Mouse (Mus musculus): Measurements from ENCODE around the gene Notch1. TPM values are rescaled to one million over a fixed set of nuclear protein-coding genes. Genes with fewer than 3 reads are reported as not detected.
A peak's percentile ranks its signal among the peaks of the same experiment; 100 is the strongest.

Gene Notch1
- polyA plus RNA-seq, 1 experiment: 159 TPM

- Histone ChIP-seq H3K27me3 (ENCODE audit: control insufficient read depth, insufficient read depth, low read length) (no peaks in the 10 kb centered on the region), H3K4me3 (ENCODE audit: control insufficient read depth, insufficient read depth, low read length) (no peak overlapping the region), H3K36me3 (ENCODE audit: control insufficient read depth, insufficient read depth, low read length) (peaks cover 98% of the 10 kb centered on the region), H3K27ac (ENCODE audit: control insufficient read depth, insufficient read depth, low read length) (no peak overlapping the region), H3K4me1 (replicated peaks; ENCODE audit: control insufficient read depth, insufficient read depth, low read length) (no peaks in the 10 kb centered on the region)
- TF ChIP-seq POLR2A (IDR thresholded peaks at IDR 0.05; ENCODE audit: control insufficient read depth, extremely low read depth, insufficient read depth, low read length, poor library complexity): no peak
- TF ChIP-seq CTCF (IDR thresholded peaks at IDR 0.05; ENCODE audit: borderline replicate concordance, control insufficient read depth, extremely low read depth, insufficient read depth, low read length, poor library complexity): no peak
- WGBS: 82% methylated on average over 9 of the region's 9 CpGs
- no peak for DNase-seq
Measured at GRCm38 (mm10) chr2:26474789-26475504, 41.5 kb downstream of the Notch1 start.

GRCm38 (mm10) chr2:26472312-26473090 lies 44.0 kb downstream of the Notch1 start:
- Histone ChIP-seq H3K36me3 (ENCODE audit: control insufficient read depth, insufficient read depth, low read length) (peaks cover 92% of the 10 kb centered on the region), H3K4me3 (ENCODE audit: control insufficient read depth, insufficient read depth, low read length) (no peak overlapping the region), H3K27ac (ENCODE audit: control insufficient read depth, insufficient read depth, low read length) (no peak overlapping the region), H3K27me3 (ENCODE audit: control insufficient read depth, insufficient read depth, low read length) (no peaks in the 10 kb centered on the region), H3K4me1 (replicated peaks; ENCODE audit: control insufficient read depth, insufficient read depth, low read length) (peaks cover 22% of the 10 kb centered on the region)
- DNase-seq: no peak
- no peak for TF ChIP-seq POLR2A (IDR thresholded peaks at IDR 0.05; ENCODE audit: control insufficient read depth, extremely low read depth, insufficient read depth, low read length, poor library complexity)
- TF ChIP-seq CTCF (IDR thresholded peaks at IDR 0.05; ENCODE audit: borderline replicate concordance, control insufficient read depth, extremely low read depth, insufficient read depth, low read length, poor library complexity): no peak
- WGBS: 85% methylated on average over 11 of the region's 11 CpGs

- H3K36me3 ChIP-seq (ENCODE audit: control insufficient read depth, insufficient read depth, low read length): peaks cover 92% of the 10 kb centered on the region
- peaks cover 22% of the 10 kb centered on the region for H3K4me1 ChIP-seq (replicated peaks; ENCODE audit: control insufficient read depth, insufficient read depth, low read length)
- no peak overlapping the region for H3K4me3 ChIP-seq (ENCODE audit: control insufficient read depth, insufficient read depth, low read length)
- DNase-seq: no peak
- no peak overlapping the region for H3K27ac ChIP-seq (ENCODE audit: control insufficient read depth, insufficient read depth, low read length)
- 94% methylated on average over 6 of the region's 6 CpGs for WGBS
- H3K27me3 ChIP-seq (ENCODE audit: control insufficient read depth, insufficient read depth, low read length): no peaks in the 10 kb centered on the region
- TF ChIP-seq CTCF (IDR thresholded peaks at IDR 0.05; ENCODE audit: borderline replicate concordance, control insufficient read depth, extremely low read depth, insufficient read depth, low read length, poor library complexity) (no peak), POLR2A (IDR thresholded peaks at IDR 0.05; ENCODE audit: control insufficient read depth, extremely low read depth, insufficient read depth, low read length, poor library complexity) (no peak)
Measured at GRCm38 (mm10) chr2:26471652-26472285, 44.7 kb downstream of the Notch1 start.

GRCm38 (mm10) chr2:26470967-26471366 lies 45.5 kb downstream of the Notch1 start:
- no peak overlapping the region for H3K27ac ChIP-seq (ENCODE audit: control insufficient read depth, insufficient read depth, low read length)
- H3K36me3 ChIP-seq (ENCODE audit: control insufficient read depth, insufficient read depth, low read length): peaks cover 92% of the 10 kb centered on the region
- H3K4me3 ChIP-seq (ENCODE audit: control insufficient read depth, insufficient read depth, low read length): no peak overlapping the region
- H3K27me3 ChIP-seq (ENCODE audit: control insufficient read depth, insufficient read depth, low read length): no peaks in the 10 kb centered on the region
- H3K4me1 ChIP-seq (replicated peaks; ENCODE audit: control insufficient read depth, insufficient read depth, low read length): peaks cover 22% of the 10 kb centered on the region
- DNase-seq: no peak
- TF ChIP-seq POLR2A (IDR thresholded peaks at IDR 0.05; ENCODE audit: control insufficient read depth, extremely low read depth, insufficient read depth, low read length, poor library complexity): no peak
- no peak for TF ChIP-seq CTCF (IDR thresholded peaks at IDR 0.05; ENCODE audit: borderline replicate concordance, control insufficient read depth, extremely low read depth, insufficient read depth, low read length, poor library complexity)
- WGBS: 97% methylated on average over 17 of the region's 17 CpGs

- TF ChIP-seq POLR2A (IDR thresholded peaks at IDR 0.05; ENCODE audit: control insufficient read depth, extremely low read depth, insufficient read depth, low read length, poor library complexity) (no peak), CTCF (IDR thresholded peaks at IDR 0.05; ENCODE audit: borderline replicate concordance, control insufficient read depth, extremely low read depth, insufficient read depth, low read length, poor library complexity) (peak; percentile 43; the same call in 1 of the 2 replicates)
- peaks cover 92% of the 10 kb centered on the region for H3K36me3 ChIP-seq (ENCODE audit: control insufficient read depth, insufficient read depth, low read length)
- H3K27me3 ChIP-seq (ENCODE audit: control insufficient read depth, insufficient read depth, low read length): no peaks in the 10 kb centered on the region
- peaks cover 22% of the 10 kb centered on the region for H3K4me1 ChIP-seq (replicated peaks; ENCODE audit: control insufficient read depth, insufficient read depth, low read length)
- H3K27ac ChIP-seq (ENCODE audit: control insufficient read depth, insufficient read depth, low read length): peak overlapping the region; percentile 57; the same call in 1 of the 2 replicates
- 13% methylated on average over 15 of the region's 15 CpGs for WGBS
- DNase-seq: peak; percentile 80
- no peak overlapping the region for H3K4me3 ChIP-seq (ENCODE audit: control insufficient read depth, insufficient read depth, low read length)
Measured at GRCm38 (mm10) chr2:26468376-26468775, 48.1 kb downstream of the Notch1 start.

- Histone ChIP-seq H3K36me3 (ENCODE audit: control insufficient read depth, insufficient read depth, low read length) (peaks cover 85% of the 10 kb centered on the region), H3K27ac (ENCODE audit: control insufficient read depth, insufficient read depth, low read length) (no peak overlapping the region), H3K4me1 (replicated peaks; ENCODE audit: control insufficient read depth, insufficient read depth, low read length) (peaks cover 43% of the 10 kb centered on the region), H3K4me3 (ENCODE audit: control insufficient read depth, insufficient read depth, low read length) (no peak overlapping the region), H3K27me3 (ENCODE audit: control insufficient read depth, insufficient read depth, low read length) (no peaks in the 10 kb centered on the region)
- 97% methylated on average over 6 of the region's 6 CpGs for WGBS
- no peak for DNase-seq
- no peak for TF ChIP-seq CTCF (IDR thresholded peaks at IDR 0.05; ENCODE audit: borderline replicate concordance, control insufficient read depth, extremely low read depth, insufficient read depth, low read length, poor library complexity)
- TF ChIP-seq POLR2A (IDR thresholded peaks at IDR 0.05; ENCODE audit: control insufficient read depth, extremely low read depth, insufficient read depth, low read length, poor library complexity): no peak
Measured at GRCm38 (mm10) chr2:26463412-26463811, 53.1 kb downstream of the Notch1 start.
